Mouse (Mus musculus): ENCODE results near the gene Phldb2. TPM values are rescaled to one million over a fixed set of nuclear protein-coding genes. Genes with fewer than 3 reads are reported as not detected.

Phldb2 gene
- polyA plus RNA-seq, 1 experiment, result 10.6 TPM

DNA sequence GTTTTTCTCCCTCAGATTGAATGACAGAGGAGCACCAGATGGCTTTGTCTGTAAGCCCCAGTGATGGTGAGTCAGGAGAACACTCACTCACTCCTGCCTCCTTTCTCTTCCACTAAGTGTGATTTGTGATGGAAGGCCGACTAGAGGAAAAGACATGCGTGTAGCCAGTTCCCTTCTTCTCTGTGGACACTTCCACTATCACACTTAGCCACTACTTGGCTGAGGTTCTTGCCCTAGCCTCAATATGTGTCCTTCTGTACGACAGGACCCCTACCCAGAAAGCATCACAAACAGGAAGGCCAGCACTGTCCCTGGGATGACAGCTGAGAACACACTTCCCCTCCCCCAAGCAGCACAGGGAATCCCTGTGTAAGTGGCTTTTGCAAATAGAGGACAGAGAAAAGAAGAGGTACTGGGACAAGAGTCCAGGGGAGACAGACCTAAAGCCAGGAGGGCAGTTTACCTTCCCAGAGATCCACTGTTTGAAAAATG lies 230.9 kb downstream of the Phldb2 start:
- peak; percentile 59 for DNase-seq (ENCODE audit: low read depth)
- TF ChIP-seq CTCF (IDR thresholded peaks at IDR 0.05; ENCODE audit: borderline replicate concordance, extremely low read depth, insufficient read depth, insufficient read length) (no peak), POLR2A (IDR thresholded peaks at IDR 0.05; ENCODE audit: borderline replicate concordance, extremely low read depth, insufficient read depth, insufficient read length, poor library complexity, severe bottlenecking) (no peak)

DNA sequence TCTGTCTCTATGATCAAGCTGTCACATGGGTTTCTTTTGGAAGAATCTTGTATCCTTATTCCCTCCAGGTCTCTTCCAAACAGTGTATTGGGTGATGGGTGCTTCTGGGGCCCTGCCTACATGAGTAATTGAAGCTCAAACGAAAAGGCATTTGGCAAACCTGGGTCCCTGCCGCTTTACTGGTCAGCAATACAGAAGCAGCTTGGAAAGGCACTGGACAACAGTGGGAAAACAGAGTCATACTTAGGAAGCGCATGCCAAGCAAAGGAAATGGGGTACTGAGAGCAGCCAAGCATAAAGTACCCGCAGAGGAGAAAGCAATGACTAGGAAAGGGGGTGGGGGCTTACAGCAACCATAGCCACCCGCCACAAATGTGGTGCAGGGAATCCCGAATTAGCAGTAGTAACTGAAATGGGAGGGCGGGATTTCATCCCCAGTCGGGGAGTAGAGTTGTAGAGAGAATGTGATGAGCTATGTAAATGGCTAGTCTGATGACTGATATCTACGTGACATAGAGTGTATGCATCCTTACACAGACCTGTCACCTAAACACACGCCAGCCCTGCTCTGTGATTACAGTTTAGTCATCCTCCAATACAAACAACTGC lies 233.3 kb downstream of the Phldb2 start:
- no peak for DNase-seq (ENCODE audit: low read depth)
- TF ChIP-seq POLR2A (IDR thresholded peaks at IDR 0.05; ENCODE audit: borderline replicate concordance, extremely low read depth, insufficient read depth, insufficient read length, poor library complexity, severe bottlenecking) (no peak), CTCF (IDR thresholded peaks at IDR 0.05; ENCODE audit: borderline replicate concordance, extremely low read depth, insufficient read depth, insufficient read length) (no peak)

- no peak for TF ChIP-seq POLR2A (IDR thresholded peaks at IDR 0.05; ENCODE audit: borderline replicate concordance, extremely low read depth, insufficient read depth, insufficient read length, poor library complexity, severe bottlenecking)
- no peak for TF ChIP-seq CTCF (IDR thresholded peaks at IDR 0.05; ENCODE audit: borderline replicate concordance, extremely low read depth, insufficient read depth, insufficient read length)
- no peak for DNase-seq (ENCODE audit: low read depth)
Observed at GRCm38 (mm10) chr16:45718296-45718695, 235.1 kb downstream of the Phldb2 start.

DNA sequence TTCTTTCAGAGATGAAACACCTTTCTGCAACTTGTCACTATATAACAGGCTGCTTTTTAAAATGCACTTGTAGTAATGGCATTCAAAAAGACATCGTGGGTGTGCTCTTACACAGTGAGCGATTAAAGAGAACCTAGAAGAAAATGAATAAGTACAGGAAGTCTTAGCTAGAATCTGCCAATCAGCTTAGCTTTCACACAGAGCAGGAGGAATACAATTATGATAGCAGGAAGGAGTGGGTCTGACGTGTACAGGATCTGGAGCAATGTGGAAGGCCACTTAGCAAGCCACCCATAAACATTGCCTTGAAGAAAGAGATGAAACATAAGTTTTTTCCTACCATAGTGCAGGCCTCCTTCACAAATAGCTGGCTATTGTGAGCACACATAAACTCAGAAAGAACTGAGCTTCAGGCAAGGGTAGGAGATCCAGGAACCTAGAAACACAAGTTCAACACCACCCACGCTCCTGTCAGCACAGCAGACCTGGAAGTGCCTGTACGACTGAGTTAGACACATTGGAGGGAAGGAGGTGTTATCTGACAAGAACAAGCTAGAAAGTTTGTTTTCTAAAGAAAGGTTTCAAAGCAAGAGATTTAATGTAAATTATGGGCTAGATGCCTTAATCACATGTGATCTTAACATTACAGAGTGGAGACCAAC lies 238.8 kb downstream of the Phldb2 start:
- TF ChIP-seq CTCF (IDR thresholded peaks at IDR 0.05; ENCODE audit: borderline replicate concordance, extremely low read depth, insufficient read depth, insufficient read length) (no peak), POLR2A (IDR thresholded peaks at IDR 0.05; ENCODE audit: borderline replicate concordance, extremely low read depth, insufficient read depth, insufficient read length, poor library complexity, severe bottlenecking) (no peak)
- DNase-seq (ENCODE audit: low read depth), result no peak

DNA sequence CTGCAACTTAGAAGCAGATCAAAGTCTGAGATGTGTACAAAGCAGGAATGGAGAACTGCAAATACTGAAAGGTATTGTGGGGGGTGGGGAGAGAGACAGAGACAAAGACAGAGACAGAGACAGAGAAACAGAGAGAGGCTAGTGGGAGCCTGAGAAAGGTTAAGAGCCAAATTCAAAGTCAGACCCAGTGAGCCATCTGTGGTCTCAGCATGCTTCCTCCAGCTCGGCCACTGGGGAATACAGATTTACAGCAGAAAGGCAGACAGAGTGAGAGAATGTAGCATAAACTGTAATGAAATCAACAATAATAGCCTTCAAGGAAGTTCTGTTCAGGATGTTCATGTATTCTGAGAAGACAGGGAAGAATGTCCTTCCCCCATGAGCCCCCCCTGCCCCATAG lies 239.5 kb downstream of the Phldb2 start:
- TF ChIP-seq POLR2A (IDR thresholded peaks at IDR 0.05; ENCODE audit: borderline replicate concordance, extremely low read depth, insufficient read depth, insufficient read length, poor library complexity, severe bottlenecking), result no peak
- no peak for TF ChIP-seq CTCF (IDR thresholded peaks at IDR 0.05; ENCODE audit: borderline replicate concordance, extremely low read depth, insufficient read depth, insufficient read length)
- no peak for DNase-seq (ENCODE audit: low read depth)

GRCm38 (mm10) chr16:45713261-45713660 lies 240.1 kb downstream of the Phldb2 start:
- DNase-seq (ENCODE audit: low read depth), result no peak
- TF ChIP-seq POLR2A (IDR thresholded peaks at IDR 0.05; ENCODE audit: borderline replicate concordance, extremely low read depth, insufficient read depth, insufficient read length, poor library complexity, severe bottlenecking) (no peak), CTCF (IDR thresholded peaks at IDR 0.05; ENCODE audit: borderline replicate concordance, extremely low read depth, insufficient read depth, insufficient read length) (no peak)

GRCm38 (mm10) chr16:45711263-45711662 lies 242.1 kb downstream of the Phldb2 start:
- DNase-seq (ENCODE audit: low read depth), result peak; percentile 44

GRCm38 (mm10) chr16:45699301-45699700 lies 254.1 kb downstream of the Phldb2 start:
- TF ChIP-seq CTCF (IDR thresholded peaks at IDR 0.05; ENCODE audit: borderline replicate concordance, extremely low read depth, insufficient read depth, insufficient read length) (no peak), POLR2A (IDR thresholded peaks at IDR 0.05; ENCODE audit: borderline replicate concordance, extremely low read depth, insufficient read depth, insufficient read length, poor library complexity, severe bottlenecking) (no peak)
- DNase-seq (ENCODE audit: low read depth), result no peak

More at GRCm38 (mm10) chr16:45711263-45711662, 242.1 kb downstream of the Phldb2 start:
- TF ChIP-seq POLR2A (IDR thresholded peaks at IDR 0.05; ENCODE audit: borderline replicate concordance, extremely low read depth, insufficient read depth, insufficient read length, poor library complexity, severe bottlenecking) (no peak), CTCF (IDR thresholded peaks at IDR 0.05; ENCODE audit: borderline replicate concordance, extremely low read depth, insufficient read depth, insufficient read length) (peak; percentile 35; the same call in 1 of the 2 replicates)

DNA sequence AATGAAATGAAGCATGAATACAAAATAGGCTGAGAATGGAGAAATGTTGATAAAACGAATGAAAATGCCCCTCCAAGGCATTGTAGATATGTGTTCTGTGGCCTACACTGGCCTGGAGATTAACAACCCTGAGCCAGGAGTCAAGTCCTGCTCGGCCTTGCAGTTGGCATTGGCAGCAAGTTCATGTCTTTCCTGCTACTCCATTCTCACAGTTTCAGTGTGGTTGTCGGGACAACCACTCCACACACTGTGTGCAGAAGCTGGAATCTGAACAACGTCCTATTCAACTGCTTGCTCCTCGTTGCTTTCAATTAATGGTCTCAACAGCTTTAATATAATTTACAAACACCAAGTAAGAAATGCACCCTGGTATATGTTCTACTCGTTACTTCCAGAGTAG lies 255.4 kb downstream of the Phldb2 start:
- TF ChIP-seq CTCF (IDR thresholded peaks at IDR 0.05; ENCODE audit: borderline replicate concordance, extremely low read depth, insufficient read depth, insufficient read length), result no peak
- no peak for TF ChIP-seq POLR2A (IDR thresholded peaks at IDR 0.05; ENCODE audit: borderline replicate concordance, extremely low read depth, insufficient read depth, insufficient read length, poor library complexity, severe bottlenecking)
- DNase-seq (ENCODE audit: low read depth), result peak; percentile 55

Other genes starting within 250 kb of the Phldb2 start
- 403 and 481 TPM in 2 replicates for gene Tagln3, start 229.0 kb downstream of the Phldb2 start, polyA plus RNA-seq (2012; rRNA removed)
- 29.3 and 34.5 TPM in 2 replicates for gene Abhd10, start 210.6 kb downstream of the Phldb2 start, polyA plus RNA-seq (2012; rRNA removed)
- 11.1 and 11.4 TPM in 2 replicates for gene Plcxd2, start 56.6 kb upstream of the Phldb2 start, polyA plus RNA-seq (2012; rRNA removed)
- gene Cd96, start 166.7 kb upstream of the Phldb2 start, polyA plus RNA-seq (2012; rRNA removed), result 0.03 and 0.04 TPM in 2 replicates
- 5.8 and 6.2 TPM in 2 replicates for gene Gm4737, start 201.5 kb upstream of the Phldb2 start, polyA plus RNA-seq (2012; rRNA removed)